In genomic region chr7:115106041-115106440, GRCm38 (mm10) we compare ENCODE assay signal across 20 mouse cellular contexts.
"Had no signal": no experiment of that assay in that cellular context is flagged by ENCODE, and none has a peak within 500 bp of the region (broad histone marks: within the 10 kb centered on the region; RNA-seq: fewer than 3 reads in every experiment).

No protein-coding gene starts in this region.

- ATAC-seq: midbrain, embryonic 16.5 days had no signal

- H3K9me3 ChIP-seq: midbrain, embryonic 10.5 days; midbrain, embryonic 12.5 days; neural tube, embryonic 13.5 days; neural tube, embryonic 15.5 days; stomach, embryonic 15.5 days had no signal

- H3K36me3 ChIP-seq: midbrain, embryonic 10.5 days; midbrain, embryonic 12.5 days; neural tube, embryonic 13.5 days; neural tube, embryonic 15.5 days; stomach, embryonic 15.5 days had no signal

- H3K27ac ChIP-seq: midbrain, embryonic 10.5 days; midbrain, embryonic 12.5 days; neural tube, embryonic 13.5 days; neural tube, embryonic 15.5 days; stomach, embryonic 15.5 days; stomach, postnatal 0 days had no signal

- H3K27me3 ChIP-seq: midbrain, embryonic 12.5 days; neural tube, embryonic 13.5 days; neural tube, embryonic 15.5 days; stomach, embryonic 15.5 days had no signal

- DNase-seq: lung, adult 18-20 months; lung, embryonic 14.5 days; lung, postnatal 10 days; lung, postnatal 4 days; midbrain, embryonic 14.5 days; retina, postnatal 1 day; right cerebral cortex, adult 18-20 months; right cerebral cortex, postnatal 25 days; right cerebral cortex, postnatal 4 days; thymus, adult 2 months; thymus, postnatal 25 days; thymus, postnatal 4 days had no signal

- H3K4me1 ChIP-seq: midbrain, embryonic 10.5 days; midbrain, embryonic 12.5 days; neural tube, embryonic 13.5 days; neural tube, embryonic 15.5 days; stomach, embryonic 15.5 days had no signal

- H3K4me3 ChIP-seq: midbrain, embryonic 10.5 days; midbrain, embryonic 12.5 days; myocyte; neural tube, embryonic 13.5 days; neural tube, embryonic 15.5 days; stomach, embryonic 15.5 days had no signal
